ENCODE assay signal across 21 mouse cellular contexts in genomic region chr1:192473134-192473533, GRCm38 (mm10).
"Had no signal": no experiment of that assay in that cellular context is flagged by ENCODE, and none has a peak within 500 bp of the region (broad histone marks: within the 10 kb centered on the region; RNA-seq: fewer than 3 reads in every experiment).

No protein-coding gene starts in this region.

- H3K27me3 ChIP-seq: heart, embryonic 12.5 days; hindbrain, embryonic 12.5 days; intestine, embryonic 15.5 days; limb, embryonic 12.5 days; liver, embryonic 13.5 days; liver, embryonic 15.5 days had no signal

- H3K27ac ChIP-seq: gastrocnemius, adult 2 months; heart, adult 2 months; hindbrain, embryonic 10.5 days; hindbrain, embryonic 12.5 days; hindbrain, embryonic 14.5 days; intestine, embryonic 15.5 days; layer of hippocampus, adult 2 months; limb, embryonic 10.5 days; limb, embryonic 12.5 days; liver, embryonic 13.5 days; liver, embryonic 15.5 days had no signal

- H3K9me3 ChIP-seq: heart, embryonic 12.5 days; hindbrain, embryonic 10.5 days; hindbrain, embryonic 12.5 days; intestine, embryonic 15.5 days; limb, embryonic 10.5 days; limb, embryonic 12.5 days; liver, embryonic 13.5 days; liver, embryonic 15.5 days had no signal

- H3K36me3 ChIP-seq: heart, embryonic 12.5 days; hindbrain, embryonic 10.5 days; hindbrain, embryonic 12.5 days; intestine, embryonic 15.5 days; limb, embryonic 10.5 days; limb, embryonic 12.5 days; liver, embryonic 13.5 days; liver, embryonic 15.5 days had no signal

- H3K4me3 ChIP-seq: gastrocnemius, adult 2 months; heart, adult 2 months; heart, embryonic 12.5 days; hindbrain, embryonic 10.5 days; hindbrain, embryonic 12.5 days; intestine, embryonic 15.5 days; layer of hippocampus, adult 2 months; limb, embryonic 10.5 days; limb, embryonic 12.5 days; liver, embryonic 13.5 days; liver, embryonic 15.5 days had no signal

- H3K4me1 ChIP-seq: hindbrain, embryonic 10.5 days; hindbrain, embryonic 12.5 days; intestine, embryonic 15.5 days; limb, embryonic 10.5 days; limb, embryonic 12.5 days; liver, embryonic 13.5 days; liver, embryonic 15.5 days had no signal

- DNase-seq: gastrocnemius, adult 2 months; gastrocnemius, postnatal 10 days; gastrocnemius, postnatal 25 days; heart, adult 2 months; heart, postnatal 4 days; kidney, adult 18-20 months; kidney, adult 8-10 months; kidney, postnatal 10 days; kidney, postnatal 25 days; liver; liver, embryonic 13.5 days; liver, postnatal 0 days had no signal
